Mouse (Mus musculus) neural tube, embryonic 14.5 days (tissue): ENCODE data around the gene Nfix. TPM values are rescaled to one million over a fixed set of nuclear protein-coding genes. Genes with fewer than 3 reads are reported as not detected.

Experiments
- ATAC-seq: fragments of 200-750 bp; cut with Nextera tagmentation; 2 replicates; pipeline ENCODE4 v1.8.0; 2017; ENCODE audit warnings: low read depth, mild to moderate bottlenecking, moderate TSS enrichment, moderate library complexity
- H3K27ac ChIP-seq: fragments of 300-500 bp; sonication (generic); 2 replicates; pipeline ENCODE4 v1.5.1; 2014; ENCODE audit warnings: low read depth, mild to moderate bottlenecking, control low read depth, low read length, moderate library complexity, mixed read lengths
- H3K27me3 ChIP-seq: fragments of 300-500 bp; sonication (generic); 2 replicates; pipeline ENCODE4 v1.6.1; 2014; ENCODE audit warnings: low read length; ENCODE audit not compliant: control insufficient read depth, insufficient read depth
- H3K36me3 ChIP-seq: fragments of 300-500 bp; sonication (generic); 2 replicates; pipeline ENCODE4 v1.6.1; 2014; ENCODE audit warnings: low read length, mixed read lengths; ENCODE audit not compliant: control insufficient read depth, insufficient read depth
- H3K4me1 ChIP-seq: fragments of 300-500 bp; sonication (generic); 2 replicates; pipeline ENCODE4 v1.6.1; 2014; ENCODE audit warnings: low read length; ENCODE audit not compliant: control insufficient read depth, insufficient read depth
- H3K4me2 ChIP-seq: fragments of 300-500 bp; sonication (generic); 2 replicates; pipeline ENCODE4 v1.6.1; 2014; ENCODE audit warnings: mild to moderate bottlenecking, low read depth, low read length, control low read depth
- H3K4me3 ChIP-seq: fragments of 300-500 bp; sonication (generic); 2 replicates; pipeline ENCODE4 v1.5.1; 2014; ENCODE audit warnings: low read depth, low read length, control low read depth, mixed read lengths
- H3K9ac ChIP-seq: fragments of 300-500 bp; sonication (generic); replicated peaks from 2 replicates; pipeline ENCODE4 v1.6.1; 2014; ENCODE audit warnings: low read depth, mild to moderate bottlenecking, control low read depth, low read length, mixed read lengths
- H3K9me3 ChIP-seq: fragments of 300-500 bp; sonication (generic); 2 replicates; pipeline ENCODE4 v1.6.1; 2016; ENCODE audit warnings: low read length; ENCODE audit not compliant: control insufficient read depth
- WGBS: fragments of 180-500 bp; shearing (Covaris S2); extraction: QIAGEN DNeasy Blood & Tissue Kit; methylation state at CpG from one replicate; pipeline ENCODE4 v1.1.7; 2014; 5-methylcytosine and 5-hydroxymethylcytosine counted together
- polyA plus RNA-seq: library from polyadenylated mRNA; unstranded; fragments of >200 nt; fragmentation: Nextera tagmentation; extraction: Ambion mirVana; gene quantifications from 2 replicates; pipeline ENCODE4 v1.2.1, GENCODE M21; 2014

Nfix gene
- polyA plus RNA-seq, 1 experiment from 2014 or later: 91.5 TPM

GRCm38 (mm10) chr8:84657203-84657602 lies 142.9 kb downstream of the Nfix start:
- H3K4me1 ChIP-seq: peaks cover 32% of the 10 kb centered on the region; the same call in 1 of the 2 replicates
- no peaks in the 10 kb centered on the region for H3K9me3 ChIP-seq
- no peaks in the 10 kb centered on the region for H3K27me3 ChIP-seq
- no peak overlapping the region for H3K9ac ChIP-seq
- H3K27ac ChIP-seq: 0 out of 2 replicates have a peak overlapping the region, but pooled peaks have one; percentile 44
- no peak for ATAC-seq
- H3K4me2 ChIP-seq: peak overlapping the region; percentile 46; the same call in 1 of the 2 replicates
- no peaks in the 10 kb centered on the region for H3K36me3 ChIP-seq
- H3K4me3 ChIP-seq: no peak overlapping the region; the same call in 1 of the 2 replicates

DNA sequence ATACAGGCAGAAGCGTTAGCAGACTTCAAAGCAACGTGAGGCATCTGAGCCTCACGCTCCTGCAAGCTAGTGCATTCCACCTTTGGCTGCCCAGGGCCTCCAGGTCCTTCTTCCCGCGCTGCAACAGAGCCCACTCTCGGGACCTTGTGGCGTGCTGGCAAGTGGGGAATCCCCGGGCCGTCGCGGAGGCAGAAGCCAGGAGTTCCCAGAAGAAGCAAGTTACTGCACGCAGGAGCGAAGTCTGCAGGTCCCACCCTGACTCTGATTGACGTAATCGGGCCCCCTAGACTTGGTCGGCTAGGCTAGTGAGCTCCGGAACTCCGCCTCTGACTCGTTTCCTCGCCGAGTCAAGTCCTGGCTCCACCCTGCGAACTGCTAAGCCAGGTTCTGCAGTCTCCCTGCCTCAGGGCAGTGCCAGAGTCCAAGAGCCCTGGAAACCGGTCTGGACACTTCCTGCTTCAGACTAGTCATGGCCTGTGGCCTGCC lies 143.5 kb downstream of the Nfix start:
- H3K36me3 ChIP-seq: no peaks in the 10 kb centered on the region
- H3K9ac ChIP-seq: peak overlapping the region; percentile 42
- no peaks in the 10 kb centered on the region for H3K27me3 ChIP-seq
- peak overlapping the region; percentile 46 for H3K4me2 ChIP-seq
- H3K4me1 ChIP-seq: peaks cover 29% of the 10 kb centered on the region; the same call in 1 of the 2 replicates
- peak overlapping the region; percentile 78 for H3K27ac ChIP-seq
- H3K9me3 ChIP-seq: no peaks in the 10 kb centered on the region
- peak overlapping the region; percentile 28 for H3K4me3 ChIP-seq
- ATAC-seq: peak; percentile 25; the same call in 1 of the 2 replicates
- WGBS: 2% methylated on average over 23 of the region's 23 CpGs

DNA sequence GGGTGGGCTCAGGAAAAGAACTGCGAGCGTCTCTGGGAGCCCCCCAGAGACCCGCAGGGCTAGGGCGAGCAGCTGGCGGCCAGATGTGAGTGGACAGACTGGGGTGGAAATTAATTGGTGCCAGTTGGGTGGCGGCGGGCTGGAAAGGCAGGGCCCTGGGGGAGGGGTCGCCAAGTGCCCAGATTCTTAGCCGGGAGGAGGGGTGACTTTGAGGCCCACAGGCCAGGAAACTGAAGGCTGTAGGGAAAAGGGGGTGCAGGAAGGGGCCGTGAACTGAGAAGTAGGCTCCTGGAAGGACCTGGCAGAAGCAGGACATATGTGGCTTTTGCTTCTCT lies 144.0 kb downstream of the Nfix start:
- peak overlapping the region; percentile 42 for H3K9ac ChIP-seq
- WGBS: 2% methylated on average over 10 of the region's 10 CpGs

DNA sequence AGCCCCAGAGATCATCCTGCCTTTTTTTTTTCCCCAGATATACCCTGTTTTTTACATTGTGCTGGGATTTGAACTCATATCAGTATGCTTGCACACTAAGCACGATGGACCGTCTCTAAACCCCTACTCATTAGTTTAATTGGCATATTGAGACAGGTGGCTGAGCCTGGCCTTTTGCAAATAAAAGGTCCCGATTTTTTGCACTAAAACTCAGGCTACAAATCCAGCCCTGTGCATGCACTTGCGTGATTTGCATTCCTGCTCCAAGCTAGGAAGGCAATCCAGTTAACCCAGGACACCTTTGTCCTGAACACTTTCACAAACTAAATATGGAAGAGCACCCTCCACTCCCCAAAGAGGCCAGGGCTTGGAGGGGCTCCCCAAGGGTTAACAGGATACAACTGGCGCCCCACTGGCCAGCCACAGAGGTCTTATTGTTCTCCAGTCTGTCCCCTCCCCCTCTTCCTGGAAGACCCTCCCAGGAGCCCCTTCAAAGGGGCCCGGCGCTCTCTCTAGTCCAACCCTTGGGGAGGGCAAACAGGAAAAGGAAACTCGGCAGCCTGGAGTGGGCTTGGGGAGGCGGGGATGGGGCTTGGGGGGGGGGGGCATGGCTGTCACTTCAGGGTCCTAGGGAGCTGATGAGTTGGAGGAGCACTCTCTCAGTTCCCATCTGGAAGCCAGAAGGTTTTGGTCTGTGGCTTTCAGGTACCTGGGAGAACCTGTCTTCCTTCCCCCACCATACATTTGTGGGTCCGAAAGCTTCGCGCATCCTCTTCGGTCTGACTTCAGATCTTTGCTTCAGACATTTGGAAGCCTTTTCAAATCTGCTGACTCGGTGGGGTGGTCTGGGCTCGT lies 144.6 kb downstream of the Nfix start:
- no peaks in the 10 kb centered on the region for H3K27me3 ChIP-seq
- ATAC-seq: peak; percentile 65; the same call in 1 of the 2 replicates
- H3K4me1 ChIP-seq: peaks cover 20% of the 10 kb centered on the region; the same call in 1 of the 2 replicates
- peak overlapping the region; percentile 42; the same call in 1 of the 2 replicates for H3K9ac ChIP-seq
- H3K36me3 ChIP-seq: no peaks in the 10 kb centered on the region
- no peaks in the 10 kb centered on the region for H3K9me3 ChIP-seq
- H3K4me3 ChIP-seq: peak overlapping the region; percentile 28
- H3K4me2 ChIP-seq: peak overlapping the region; percentile 46
- WGBS: 0% methylated on average over 15 of the region's 15 CpGs
- peak overlapping the region; percentile 78 for H3K27ac ChIP-seq

More for the DNA sequence above, 144.0 kb downstream of the Nfix start:
- peak overlapping the region; percentile 78 for H3K27ac ChIP-seq
- no peak for ATAC-seq
- peak overlapping the region; percentile 46 for H3K4me2 ChIP-seq
- H3K9me3 ChIP-seq: no peaks in the 10 kb centered on the region
- peak overlapping the region; percentile 28 for H3K4me3 ChIP-seq
- no peaks in the 10 kb centered on the region for H3K36me3 ChIP-seq
- no peaks in the 10 kb centered on the region for H3K27me3 ChIP-seq
- peaks cover 23% of the 10 kb centered on the region; the same call in 1 of the 2 replicates for H3K4me1 ChIP-seq

- no peaks in the 10 kb centered on the region for H3K9me3 ChIP-seq
- no peaks in the 10 kb centered on the region for H3K36me3 ChIP-seq
- H3K27me3 ChIP-seq: no peaks in the 10 kb centered on the region
- H3K4me3 ChIP-seq: no peak overlapping the region
- peaks cover 11% of the 10 kb centered on the region; the same call in 1 of the 2 replicates for H3K4me1 ChIP-seq
- H3K4me2 ChIP-seq: no peak overlapping the region
- peak overlapping the region; percentile 69 for H3K27ac ChIP-seq
- WGBS: 46% methylated on average over 4 of the region's 4 CpGs
- ATAC-seq: no peak
- no peak overlapping the region for H3K9ac ChIP-seq
Observed at GRCm38 (mm10) chr8:84654597-84654996, 145.5 kb downstream of the Nfix start.

DNA sequence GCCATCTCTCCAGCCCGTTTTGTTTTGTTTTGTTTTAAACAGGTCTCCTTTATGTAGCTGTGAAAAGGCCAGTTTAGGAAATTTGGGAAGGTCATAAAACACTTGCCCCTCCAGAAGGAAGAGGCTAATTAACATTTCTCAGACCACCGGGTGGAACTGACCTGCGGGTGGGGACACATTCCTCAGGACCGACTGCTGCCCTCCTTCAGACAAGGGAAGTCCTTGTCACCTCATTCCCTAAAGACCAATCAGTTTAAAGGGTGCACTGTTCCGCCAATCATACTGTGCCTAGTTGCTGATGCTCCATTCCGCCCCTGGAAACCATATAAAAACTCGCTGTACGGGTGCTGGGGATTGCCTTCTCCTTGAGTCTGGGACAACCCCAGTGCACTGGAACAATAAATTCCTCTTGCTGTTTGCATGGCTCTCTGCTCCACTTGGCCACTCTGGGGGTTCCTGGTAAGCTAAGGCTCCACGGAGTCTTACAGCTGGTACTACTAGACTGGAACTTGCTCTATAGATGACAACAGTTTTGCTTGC lies 147.0 kb downstream of the Nfix start:
- no peak overlapping the region for H3K27ac ChIP-seq
- H3K9me3 ChIP-seq: no peaks in the 10 kb centered on the region
- H3K4me2 ChIP-seq: no peak overlapping the region
- no peaks in the 10 kb centered on the region for H3K27me3 ChIP-seq
- ATAC-seq: no peak
- no peak overlapping the region for H3K4me3 ChIP-seq
- no peak overlapping the region for H3K9ac ChIP-seq
- peaks cover 10% of the 10 kb centered on the region; the same call in 1 of the 2 replicates for H3K4me1 ChIP-seq
- H3K36me3 ChIP-seq: no peaks in the 10 kb centered on the region
- WGBS: 31% methylated on average over 9 of the region's 9 CpGs

- no peak for ATAC-seq
- H3K9ac ChIP-seq: no peak overlapping the region
- 23% methylated on average over 3 of the region's 3 CpGs for WGBS
Observed at GRCm38 (mm10) chr8:84650213-84650612, 149.9 kb downstream of the Nfix start.

More at GRCm38 (mm10) chr8:84650213-84650612, 149.9 kb downstream of the Nfix start:
- H3K4me3 ChIP-seq: no peak overlapping the region
- H3K4me1 ChIP-seq: no peaks in the 10 kb centered on the region
- H3K4me2 ChIP-seq: no peak overlapping the region
- H3K9me3 ChIP-seq: no peaks in the 10 kb centered on the region
- no peak overlapping the region for H3K27ac ChIP-seq
- no peaks in the 10 kb centered on the region for H3K27me3 ChIP-seq
- H3K36me3 ChIP-seq: no peaks in the 10 kb centered on the region
